Mouse (Mus musculus) CH12.LX (cell line): ENCODE results near the gene Sec14l1. TPM values are rescaled to one million over a fixed set of nuclear protein-coding genes. Genes with fewer than 3 reads are reported as not detected.

Experiments
- DNase-seq: peaks from one replicate; pipeline ENCODE4 v3.0.0-alpha.2; 2013; ENCODE audit errors: extremely low read depth
- H3K27ac ChIP-seq: 2 replicates; pipeline ENCODE4 v1.5.1; 2012; ENCODE audit warnings: low read depth, mild to moderate bottlenecking, control low read depth, moderate library complexity; ENCODE audit not compliant: insufficient read depth
- H3K27me3 ChIP-seq: replicated peaks from 2 replicates; pipeline ENCODE3; 2012; ENCODE audit warnings: inconsistent platforms
- H3K36me3 ChIP-seq, 2 experiments: replicated peaks in 1 of 2; 2 replicates each; pipeline versions ENCODE3 to v1.6.1; 2012; ENCODE audit warnings: inconsistent platforms in 1 of 2, low read length in 1 of 2, mild to moderate bottlenecking in 1 of 2, mixed read lengths in 1 of 2, moderate library complexity in 1 of 2; ENCODE audit not compliant: control insufficient read depth in 1 of 2, insufficient read depth in 1 of 2
- H3K4me1 ChIP-seq, 2 experiments: 2 replicates each; pipeline ENCODE4 v1.6.1; 2012; ENCODE audit warnings: inconsistent platforms in 1 of 2, moderate library complexity in 1 of 2; ENCODE audit not compliant: insufficient read depth in 2 of 2, control insufficient read depth in 1 of 2
- H3K4me2 ChIP-seq: 2 replicates; pipeline ENCODE4 v1.6.1; 2012; ENCODE audit warnings: low read depth, mild to moderate bottlenecking, control low read depth; ENCODE audit not compliant: poor library complexity, insufficient read depth, severe bottlenecking
- H3K4me3 ChIP-seq, 3 experiments: fragments of 150-350 bp in 1 of 3; sonication (generic) in 1 of 3; replicated peaks in 1 of 3; 2 replicates each; pipeline versions ENCODE3 to v1.5.1; 2011 to 2012; ENCODE audit warnings: low read depth in 2 of 3, low read length in 2 of 3, mild to moderate bottlenecking in 2 of 3, moderate library complexity in 2 of 3, control low read depth in 1 of 3, improper control_type of control experiment in 1 of 3, inconsistent platforms in 1 of 3, mixed read lengths in 1 of 3; ENCODE audit not compliant: poor library complexity in 1 of 3
- H3K79me2 ChIP-seq: replicated peaks from 2 replicates; pipeline ENCODE4 v1.6.1; 2012; ENCODE audit warnings: mild to moderate bottlenecking, moderate library complexity; ENCODE audit not compliant: control insufficient read depth, poor library complexity, insufficient read depth, severe bottlenecking; ENCODE audit errors: extremely low read depth
- H3K9ac ChIP-seq: 2 replicates; pipeline ENCODE4 v1.6.1; 2012; ENCODE audit warnings: low read depth, mild to moderate bottlenecking, control low read depth, moderate library complexity; ENCODE audit not compliant: insufficient read depth
- H3K9me3 ChIP-seq: replicated peaks from 2 replicates; pipeline ENCODE3; 2012; ENCODE audit warnings: low read length, inconsistent platforms, mixed read lengths
- BHLHE40 ChIP-seq: IDR thresholded peaks from 2 replicates; pipeline ENCODE4 v1.6.1; 2011; ENCODE audit warnings: mild to moderate bottlenecking, low read depth, low read length, improper control_type of control experiment
- CHD1 ChIP-seq: IDR thresholded peaks from 2 replicates; pipeline ENCODE4 v1.6.1; 2012; ENCODE audit warnings: low read depth, low read length, improper control_type of control experiment, inconsistent platforms
- CTCF ChIP-seq, 2 experiments: IDR thresholded peaks in 1 of 2; conservative IDR thresholded peaks in 1 of 2; 2 replicates each; pipeline ENCODE4 v1.5.1; 2011 to 2012; ENCODE audit warnings: low read depth in 2 of 2, low read length in 2 of 2, improper control_type of control experiment in 1 of 2, inconsistent platforms in 1 of 2, mild to moderate bottlenecking in 1 of 2, moderate library complexity in 1 of 2
- ELF1 ChIP-seq: IDR thresholded peaks from 2 replicates; pipeline ENCODE4 v1.6.1; 2014; ENCODE audit warnings: low read depth, mild to moderate bottlenecking, inconsistent platforms, low read length, improper control_type of control experiment
- JUND ChIP-seq: conservative IDR thresholded peaks from 2 replicates; pipeline ENCODE4 v1.6.1; 2011; ENCODE audit warnings: low read depth, low read length, improper control_type of control experiment
- KAT2A ChIP-seq: IDR thresholded peaks from 2 replicates; pipeline ENCODE4 v1.6.1; 2012; ENCODE audit warnings: low read length, improper control_type of control experiment, inconsistent platforms; ENCODE audit not compliant: insufficient replicate concordance
- MAFK ChIP-seq: IDR thresholded peaks from 2 replicates; pipeline ENCODE4 v1.6.1; 2011; ENCODE audit warnings: low read length, improper control_type of control experiment; ENCODE audit not compliant: insufficient replicate concordance
- MAX ChIP-seq: IDR thresholded peaks from 2 replicates; pipeline ENCODE4 v1.6.1; 2011; ENCODE audit warnings: low read length, improper control_type of control experiment
- MEF2A ChIP-seq: IDR thresholded peaks from 2 replicates; pipeline ENCODE4 v1.6.1; 2014; ENCODE audit warnings: low read depth, mild to moderate bottlenecking, inconsistent platforms, low read length, improper control_type of control experiment, borderline replicate concordance
- MXI1 ChIP-seq: IDR thresholded peaks from 2 replicates; pipeline ENCODE4 v1.6.1; 2011; ENCODE audit warnings: mild to moderate bottlenecking, low read depth, low read length, improper control_type of control experiment
- NELFE ChIP-seq: IDR thresholded peaks from 2 replicates; pipeline ENCODE4 v1.6.1; 2011; ENCODE audit warnings: low read depth, low read length, improper control_type of control experiment
- NRF1 ChIP-seq: IDR thresholded peaks from 2 replicates; pipeline ENCODE4 v1.6.1; 2014; ENCODE audit warnings: low read depth, mild to moderate bottlenecking, inconsistent platforms, low read length, improper control_type of control experiment, moderate library complexity
- POLR2A ChIP-seq: IDR thresholded peaks from 2 replicates; pipeline ENCODE4 v1.6.1; 2011; ENCODE audit warnings: low read depth, mild to moderate bottlenecking, improper control_type of control experiment, low read length
- RAD21 ChIP-seq: IDR thresholded peaks from 2 replicates; pipeline ENCODE4 v1.6.1; 2011; ENCODE audit warnings: low read depth, mild to moderate bottlenecking, low read length, improper control_type of control experiment, moderate library complexity
- SIN3A ChIP-seq: IDR thresholded peaks from 2 replicates; pipeline ENCODE4 v1.6.1; 2012; ENCODE audit warnings: low read length, improper control_type of control experiment, inconsistent platforms
- SMC3 ChIP-seq: IDR thresholded peaks from 2 replicates; pipeline ENCODE4 v1.6.1; 2011; ENCODE audit warnings: low read depth, low read length, improper control_type of control experiment
- TBP ChIP-seq: conservative IDR thresholded peaks from 2 replicates; pipeline ENCODE4 v1.6.1; 2011; ENCODE audit warnings: low read depth, low read length, improper control_type of control experiment
- UBTF ChIP-seq: IDR thresholded peaks from 2 replicates; pipeline ENCODE4 v1.6.1; 2012; ENCODE audit warnings: low read depth, mild to moderate bottlenecking, inconsistent platforms, low read length, improper control_type of control experiment, moderate library complexity
- USF2 ChIP-seq: conservative IDR thresholded peaks from 2 replicates; pipeline ENCODE4 v1.6.1; 2011; ENCODE audit warnings: low read depth, low read length, improper control_type of control experiment
- ZC3H11A ChIP-seq: IDR thresholded peaks from 2 replicates; pipeline ENCODE4 v1.6.1; 2012; ENCODE audit warnings: low read depth, mild to moderate bottlenecking, inconsistent platforms, low read length, improper control_type of control experiment
- ZKSCAN1 ChIP-seq: IDR thresholded peaks from 2 replicates; pipeline ENCODE4 v1.6.1; 2012; ENCODE audit warnings: low read depth, inconsistent platforms, low read length, improper control_type of control experiment, borderline replicate concordance
- ZMIZ1 ChIP-seq: IDR thresholded peaks from 2 replicates; pipeline ENCODE4 v1.6.1; 2012; ENCODE audit warnings: low read depth, mild to moderate bottlenecking, inconsistent platforms, low read length, improper control_type of control experiment
- dilution Hi-C: fragments of 300-500 bp; cut with MboI; formaldehyde crosslinking; loops from 2 replicates; pipeline ENCODE4 v1.14.3; 2020; ENCODE audit warnings: low sequenced_read_pairs; ENCODE audit not compliant: extremely low pct_unique_long_range_greater_than_20kb, extremely low pct_ligation_motif_present
- in situ Hi-C: fragments of 300-500 bp; cut with MboI; formaldehyde crosslinking; loops from 3 replicates; pipeline ENCODE4 v1.14.3; 2019; ENCODE audit warnings: low sequenced_read_pairs, low pct_ligation_motif_present, low pct_unique_long_range_greater_than_20kb, mixed read lengths
- polyA plus RNA-seq: library from polyadenylated mRNA; unstranded; fragments of >175 nt; gene quantifications from 2 replicates; pipeline ENCODE4 v1.2.1, GENCODE M21; 2012; ENCODE audit warnings: low read depth; ENCODE audit not compliant: insufficient read length
- total RNA-seq, 2 experiments: library from RNA; depleted of rRNA; stranded (reverse); fragments of 300-350 nt in 1 of 2; fragments of >200 nt in 1 of 2; gene quantifications; 2 replicates each; pipeline ENCODE4 v1.2.3; 2012 to 2014

Gene Sec14l1
- total and polyA plus RNA-seq, 3 experiments: 18.5 to 28.2 (median 21.5) TPM

GRCm38 (mm10) chr11:117117321-117117720, 2.4 kb downstream of the Sec14l1 start:
- Histone ChIP-seq H3K4me3 (no peak overlapping the region), H3K4me1 (peaks cover 34 to 73% of the 10 kb centered on the region in 2 experiments), H3K9ac (no peak overlapping the region), H3K9me3 (peaks cover 4% of the 10 kb centered on the region), H3K36me3 (peaks cover 7 to 44% of the 10 kb centered on the region in 2 experiments), H3K79me2 (no peaks in the 10 kb centered on the region), H3K27ac (no peak overlapping the region), H3K4me2 (no peak overlapping the region)
- dilution Hi-C loops: no loop called here
- in situ Hi-C loops: loop anchor here (5.0 kb wide), 2 partner anchors 35 to 50 kb away; no protein-coding TSS in a partner anchor
- no peak for DNase-seq
- TF ChIP-seq MAX (no peak), MXI1 (0 out of 2 replicates have a peak, but pooled peaks have one; percentile 11)
- TF ChIP-seq, all 38 proteins: peak for 1
- H3K27me3 ChIP-seq: no peaks in the 10 kb centered on the region

GRCm38 (mm10) chr11:117117791-117118190, 2.8 kb downstream of the Sec14l1 start:
- no peak overlapping the region for H3K4me2 ChIP-seq
- H3K27ac ChIP-seq: no peak overlapping the region
- peaks cover 34 to 72% of the 10 kb centered on the region in 2 experiments for H3K4me1 ChIP-seq
- in situ Hi-C loops (loop anchor here (5.0 kb wide), 2 partner anchors 35 to 50 kb away; no protein-coding TSS in a partner anchor), dilution Hi-C loops (no loop called here)
- TF ChIP-seq NRF1 (no peak), JUND (no peak), ZMIZ1 (no peak), ZKSCAN1 (no peak), TBP (no peak), POLR2A (no peak), CHD1 (no peak), USF2 (no peak), BHLHE40 (no peak), CTCF (conservative IDR thresholded peaks at IDR 0.05 in 1 of 2, IDR thresholded peaks at IDR 0.05 in 1 of 2; ENCODE audit: low read depth in 2 of 2, low read length in 2 of 2) (no peak), KAT2A (no peak), UBTF (no peak), RAD21 (no peak), NELFE (no peak), MAFK (no peak), ZC3H11A (no peak), SMC3 (no peak), SIN3A (no peak), MEF2A (no peak), ELF1 (no peak)
- no peak overlapping the region for H3K9ac ChIP-seq
- H3K36me3 ChIP-seq: peaks cover 7 to 47% of the 10 kb centered on the region in 2 experiments
- no peak for DNase-seq
- peaks cover 4% of the 10 kb centered on the region for H3K9me3 ChIP-seq
- H3K79me2 ChIP-seq: no peaks in the 10 kb centered on the region
- H3K27me3 ChIP-seq: no peaks in the 10 kb centered on the region
- H3K4me3 ChIP-seq: no peak overlapping the region
